Comparison of ENCODE assay signal across 17 mouse cellular contexts in genomic region chr2:28224819-28225218, GRCm38 (mm10).
"Had no signal": no experiment of that assay in that cellular context is flagged by ENCODE, and none has a peak within 500 bp of the region (broad histone marks: within the 10 kb centered on the region; RNA-seq: fewer than 3 reads in every experiment).

No protein-coding gene starts in this region.

- DNase-seq: kidney, adult 2 months; kidney, postnatal 14 days; left cerebral cortex, postnatal 4 days; lung, embryonic 14.5 days; lung, postnatal 10 days; lung, postnatal 4 days; midbrain, embryonic 14.5 days; retina, postnatal 1 day; right cerebral cortex, postnatal 4 days; spleen, adult 18-20 months; thymus, adult 18-20 months; thymus, postnatal 14 days had no signal

- H3K36me3 ChIP-seq: liver, embryonic 12.5 days had no signal

- ATAC-seq: liver, embryonic 12.5 days had no signal

- H3K9ac ChIP-seq: kidney, embryonic 15.5 days; limb, embryonic 15.5 days; liver, embryonic 12.5 days; lung, embryonic 14.5 days; neural tube, embryonic 13.5 days had no signal

- H3K4me1 ChIP-seq: liver, embryonic 12.5 days had no signal

- H3K4me3 ChIP-seq: kidney, embryonic 15.5 days; limb, embryonic 15.5 days; liver, embryonic 12.5 days; midbrain, embryonic 10.5 days; neural tube, embryonic 13.5 days had no signal

- H3K9me3 ChIP-seq: kidney, embryonic 15.5 days; limb, embryonic 15.5 days; liver, embryonic 12.5 days; midbrain, embryonic 10.5 days; neural tube, embryonic 13.5 days had no signal

- H3K27ac ChIP-seq: kidney, embryonic 15.5 days; limb, embryonic 15.5 days; liver, embryonic 12.5 days; neural tube, embryonic 13.5 days had no signal

- H3K4me2 ChIP-seq: kidney, embryonic 15.5 days; limb, embryonic 15.5 days; liver, embryonic 12.5 days; lung, embryonic 14.5 days; neural tube, embryonic 13.5 days had no signal

- H3K27me3 ChIP-seq: kidney, embryonic 15.5 days; limb, embryonic 15.5 days; neural tube, embryonic 13.5 days had no signal
